Mouse (Mus musculus) heart, embryonic 11.5 days (tissue): ENCODE measurements around the gene Atpaf1. TPM values are rescaled to one million over a fixed set of nuclear protein-coding genes. Genes with fewer than 3 reads are reported as not detected.

Experiments used
- ATAC-seq: fragments of 200-750 bp; cut with Nextera tagmentation; replicated peaks from 2 replicates; pipeline ENCODE4 v1.8.0; 2017; ENCODE audit warnings: moderate library complexity; ENCODE audit not compliant: insufficient number of reproducible peaks, low FRiP score, low TSS enrichment
- H3K27ac ChIP-seq: fragments of 300-500 bp; sonication (generic); 2 replicates; pipeline ENCODE4 v1.5.1; 2014; ENCODE audit warnings: mild to moderate bottlenecking, low read depth, low read length
- H3K27me3 ChIP-seq: fragments of 300-500 bp; sonication (generic); 2 replicates; pipeline ENCODE4 v1.6.1; 2014; ENCODE audit warnings: mild to moderate bottlenecking, low read length, mixed read lengths; ENCODE audit not compliant: control insufficient read depth, insufficient read depth
- H3K36me3 ChIP-seq: fragments of 300-500 bp; sonication (generic); 2 replicates; pipeline ENCODE4 v1.6.1; 2014; ENCODE audit warnings: mild to moderate bottlenecking, low read length, moderate library complexity, mixed read lengths; ENCODE audit not compliant: control insufficient read depth, insufficient read depth
- H3K4me1 ChIP-seq: fragments of 300-500 bp; sonication (generic); 2 replicates; pipeline ENCODE4 v1.6.1; 2014; ENCODE audit warnings: low read length; ENCODE audit not compliant: control insufficient read depth, insufficient read depth
- H3K4me2 ChIP-seq: fragments of 300-500 bp; sonication (generic); 2 replicates; pipeline ENCODE4 v1.6.1; 2014; ENCODE audit warnings: mild to moderate bottlenecking, moderate library complexity
- H3K4me3 ChIP-seq: fragments of 300-500 bp; sonication (generic); 2 replicates; pipeline ENCODE4 v1.5.1; 2014; ENCODE audit warnings: low read depth, low read length
- H3K9ac ChIP-seq: fragments of 300-500 bp; sonication (generic); 2 replicates; pipeline ENCODE4 v1.6.1; 2014; ENCODE audit warnings: mild to moderate bottlenecking, low read depth, low read length, moderate library complexity
- H3K9me3 ChIP-seq: fragments of 300-500 bp; sonication (generic); replicated peaks from 2 replicates; pipeline ENCODE4 v1.6.1; 2016; ENCODE audit warnings: low read length; ENCODE audit not compliant: control insufficient read depth
- WGBS: fragments of 180-500 bp; shearing (Covaris S2); extraction: QIAGEN DNeasy Blood & Tissue Kit; methylation state at CpG from one replicate; pipeline ENCODE4 v1.1.7; 2014; ENCODE audit not compliant: insufficient replicate concordance; 5-methylcytosine and 5-hydroxymethylcytosine counted together
- polyA plus RNA-seq: library from polyadenylated mRNA; unstranded; fragments of >200 nt; fragmentation: Nextera tagmentation; extraction: Ambion mirVana; gene quantifications from 2 replicates; pipeline ENCODE4 v1.2.1, GENCODE M21; 2014

The Atpaf1 gene
- polyA plus RNA-seq, 1 experiment from 2014 or later = 77.9 TPM

GRCm38 (mm10) chr4:115820944-115821343 lies 36.3 kb downstream of the Atpaf1 start:
- H3K4me2 ChIP-seq = no peak overlapping the region
- H3K27me3 ChIP-seq = no peaks in the 10 kb centered on the region
- no peak overlapping the region for H3K9ac ChIP-seq
- H3K4me1 ChIP-seq = peaks cover 22% of the 10 kb centered on the region
- H3K9me3 ChIP-seq = no peaks in the 10 kb centered on the region
- WGBS = 65% methylated on average over 3 of the region's 3 CpGs
- no peak overlapping the region for H3K27ac ChIP-seq
- peaks cover 4% of the 10 kb centered on the region; the same call in 1 of the 2 replicates for H3K36me3 ChIP-seq
- no peak overlapping the region for H3K4me3 ChIP-seq
- ATAC-seq = no peak

GRCm38 (mm10) chr4:115821431-115821830 lies 36.8 kb downstream of the Atpaf1 start:
- H3K36me3 ChIP-seq = peaks cover 2% of the 10 kb centered on the region; the same call in 1 of the 2 replicates
- H3K27ac ChIP-seq = no peak overlapping the region
- no peak overlapping the region for H3K4me3 ChIP-seq
- H3K27me3 ChIP-seq = no peaks in the 10 kb centered on the region
- H3K4me2 ChIP-seq = no peak overlapping the region
- H3K4me1 ChIP-seq = peaks cover 22% of the 10 kb centered on the region
- ATAC-seq = no peak
- no peaks in the 10 kb centered on the region for H3K9me3 ChIP-seq
- no peak overlapping the region for H3K9ac ChIP-seq

GRCm38 (mm10) chr4:115821928-115822327 lies 37.3 kb downstream of the Atpaf1 start:
- Histone ChIP-seq H3K4me2 (no peak overlapping the region), H3K27me3 (no peaks in the 10 kb centered on the region; the same call in 1 of the 2 replicates), H3K9me3 (no peaks in the 10 kb centered on the region), H3K36me3 (no peaks in the 10 kb centered on the region), H3K4me1 (peaks cover 22% of the 10 kb centered on the region), H3K4me3 (no peak overlapping the region), H3K27ac (no peak overlapping the region), H3K9ac (no peak overlapping the region)
- 41% methylated on average over 3 of the region's 3 CpGs for WGBS
- ATAC-seq = peak; percentile 47; the same call in 1 of the 2 replicates

DNA sequence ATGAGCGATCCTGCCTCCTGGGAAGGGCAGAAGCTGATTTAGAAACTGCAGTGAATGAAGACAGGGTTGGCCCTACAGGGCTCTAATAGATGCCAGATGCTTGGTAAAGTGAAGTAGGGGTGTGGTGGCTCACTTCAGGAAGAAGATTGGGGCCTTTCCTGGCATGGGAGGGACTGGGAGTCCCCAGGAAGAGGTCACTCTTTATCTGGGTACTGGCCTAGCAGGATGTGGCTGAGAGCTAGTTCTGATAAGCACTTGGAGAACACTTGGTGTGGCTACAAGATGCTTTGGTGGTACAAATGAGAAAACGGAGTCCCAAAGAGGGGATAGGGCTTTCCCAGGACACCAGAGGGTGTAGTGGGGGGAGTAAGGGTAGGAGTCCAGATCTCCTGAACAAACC lies 39.6 kb downstream of the Atpaf1 start:
- Histone ChIP-seq H3K4me3 (no peak overlapping the region), H3K4me2 (peak overlapping the region; percentile 19; the same call in 1 of the 2 replicates), H3K27ac (no peak overlapping the region), H3K27me3 (no peaks in the 10 kb centered on the region; the same call in 1 of the 2 replicates), H3K4me1 (peaks cover 33% of the 10 kb centered on the region), H3K36me3 (no peaks in the 10 kb centered on the region), H3K9ac (no peak overlapping the region), H3K9me3 (no peaks in the 10 kb centered on the region)
- ATAC-seq = no peak
- 43% methylated on average over 2 of the region's 2 CpGs for WGBS

- H3K4me1 ChIP-seq = peaks cover 40% of the 10 kb centered on the region
These were observed 40.7 kb downstream of the Atpaf1 start for GRCm38 (mm10) chr4:115825271-115825670.

DNA sequence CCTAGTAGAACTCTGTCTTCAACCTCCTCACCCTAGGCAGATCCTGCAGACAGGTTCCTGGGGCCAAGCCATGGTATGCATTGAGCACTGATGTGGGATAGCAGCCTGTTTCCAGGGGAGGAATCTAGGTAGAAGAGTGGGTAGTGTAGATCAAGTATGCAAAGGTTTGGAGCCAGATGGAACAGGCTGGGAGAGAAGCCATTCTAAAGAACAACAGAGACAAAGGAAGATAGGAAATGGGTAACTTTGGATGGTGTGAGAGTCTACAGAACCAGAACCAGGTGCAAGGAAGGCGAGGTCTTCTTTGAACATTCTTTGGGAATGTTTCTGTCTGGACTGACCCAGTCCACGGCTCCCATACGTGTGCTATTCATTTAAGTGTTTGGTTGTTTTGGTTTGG lies 42.5 kb downstream of the Atpaf1 start:
- no peaks in the 10 kb centered on the region; the same call in 1 of the 2 replicates for H3K27me3 ChIP-seq
- no peaks in the 10 kb centered on the region for H3K9me3 ChIP-seq
- ATAC-seq = no peak
- peaks cover 5% of the 10 kb centered on the region; the same call in 1 of the 2 replicates for H3K36me3 ChIP-seq
- H3K27ac ChIP-seq = no peak overlapping the region
- H3K4me3 ChIP-seq = peak overlapping the region; percentile 88; the same call in 1 of the 2 replicates
- H3K4me1 ChIP-seq = peaks cover 35% of the 10 kb centered on the region
- WGBS = 72% methylated on average over 3 of the region's 3 CpGs
- peak overlapping the region; percentile 67; the same call in 1 of the 2 replicates for H3K4me2 ChIP-seq
- no peak overlapping the region for H3K9ac ChIP-seq

More at GRCm38 (mm10) chr4:115825271-115825670, 40.7 kb downstream of the Atpaf1 start:
- no peak overlapping the region for H3K4me3 ChIP-seq
- no peak overlapping the region for H3K4me2 ChIP-seq
- no peak overlapping the region for H3K27ac ChIP-seq
- no peak for ATAC-seq
- 73% methylated on average over 2 of the region's 2 CpGs for WGBS
- no peaks in the 10 kb centered on the region; the same call in 1 of the 2 replicates for H3K27me3 ChIP-seq
- H3K9me3 ChIP-seq = no peaks in the 10 kb centered on the region
- H3K9ac ChIP-seq = no peak overlapping the region
- no peaks in the 10 kb centered on the region for H3K36me3 ChIP-seq

DNA sequence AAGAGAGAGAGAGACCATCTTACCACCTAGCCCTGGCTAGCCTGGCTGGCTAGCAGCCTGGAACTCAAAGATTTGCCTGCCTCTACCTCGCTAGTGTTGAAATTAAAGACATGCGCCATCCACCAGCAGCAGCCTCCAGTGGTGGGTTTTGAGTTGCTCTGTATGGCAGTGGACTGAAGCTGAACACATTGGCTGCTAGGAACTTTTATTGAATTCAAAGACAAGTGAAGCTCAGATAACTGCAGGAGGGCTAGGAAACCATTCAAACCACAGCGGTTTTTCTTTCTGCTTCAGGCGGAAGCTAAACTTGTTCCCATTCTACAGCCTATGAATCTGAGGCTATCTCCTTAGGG lies 42.9 kb downstream of the Atpaf1 start:
- 6% methylated on average over 4 of the region's 4 CpGs for WGBS

GRCm38 (mm10) chr4:115827888-115828571 lies 43.4 kb downstream of the Atpaf1 start, which contains the start of gene Mob3c:
TSS of gene Mob3c (plus strand) at chr4:115828092.
- ATAC-seq = peak; percentile 91
- Histone ChIP-seq H3K4me1 (peaks cover 35% of the 10 kb centered on the region), H3K4me2 (peak within 1 kb of the TSS; percentile 67), H3K27me3 (no peaks in the 10 kb centered on the region; the same call in 1 of the 2 replicates), H3K9me3 (no peaks in the 10 kb centered on the region), H3K27ac (peak within 1 kb of the TSS; percentile 91), H3K9ac (peak within 1 kb of the TSS; percentile 86), H3K4me3 (peak within 1 kb of the TSS; percentile 88), H3K36me3 (peaks cover 5% of the 10 kb centered on the region; the same call in 1 of the 2 replicates)
- under 1% methylated on average over 57 of the region's 57 CpGs for WGBS

More for the DNA sequence above, 42.9 kb downstream of the Atpaf1 start:
- peaks cover 35% of the 10 kb centered on the region for H3K4me1 ChIP-seq
- peak overlapping the region; percentile 88 for H3K4me3 ChIP-seq
- peaks cover 5% of the 10 kb centered on the region; the same call in 1 of the 2 replicates for H3K36me3 ChIP-seq
- peak overlapping the region; percentile 67 for H3K4me2 ChIP-seq
- ATAC-seq = no peak
- H3K9me3 ChIP-seq = no peaks in the 10 kb centered on the region
- no peaks in the 10 kb centered on the region; the same call in 1 of the 2 replicates for H3K27me3 ChIP-seq
- peak overlapping the region; percentile 86 for H3K9ac ChIP-seq
- H3K27ac ChIP-seq = peak overlapping the region; percentile 91
